Mouse (Mus musculus) c-Kit-positive CD71-positive TER-119-negative erythroid progenitor cells, embryonic 14.5 days (primary cell): ENCODE results near the gene Trim54.

Experiments
- DNase-seq: peaks from one replicate; pipeline ENCODE4 v3.0.0-alpha.2; 2013; ENCODE audit warnings: low read depth

Gene Trim54

GRCm38 (mm10) chr5:31108000-31108490 is 8.5 kb upstream of the Trim54 start, which contains the start of gene Slc30a3:
Gene Slc30a3, minus strand, starts transcription at chr5:31108237.
- DNase-seq, result no peak

GRCm38 (mm10) chr5:31110781-31111180 is 5.7 kb upstream of the Trim54 start:
- DNase-seq, result no peak

GRCm38 (mm10) chr5:31116912-31117311 is 400 bp downstream of the Trim54 start:
- DNase-seq, result no peak

GRCm38 (mm10) chr5:31121111-31121510 is 4.6 kb downstream of the Trim54 start:
- DNase-seq, result no peak

- no peak for DNase-seq
Measured at GRCm38 (mm10) chr5:31123481-31123880, 7.0 kb downstream of the Trim54 start.

GRCm38 (mm10) chr5:31126050-31126449 is 9.5 kb downstream of the Trim54 start:
- no peak for DNase-seq

GRCm38 (mm10) chr5:31136730-31137424 is 20.4 kb downstream of the Trim54 start:
- no peak for DNase-seq

GRCm38 (mm10) chr5:31137658-31138057 is 21.1 kb downstream of the Trim54 start:
- DNase-seq, result no peak

- no peak for DNase-seq
Measured at GRCm38 (mm10) chr5:31138241-31138967, 21.9 kb downstream of the Trim54 start, which contains the start of gene Ucn. Gene Ucn, minus strand, starts transcription at chr5:31138829.

- no peak for DNase-seq
Measured at GRCm38 (mm10) chr5:31138968-31139425, 22.5 kb downstream of the Trim54 start.

- no peak for DNase-seq
Measured at GRCm38 (mm10) chr5:31149781-31150180, 33.3 kb downstream of the Trim54 start.

GRCm38 (mm10) chr5:31151746-31152145 is 35.2 kb downstream of the Trim54 start:
- DNase-seq, result no peak

- DNase-seq, result no peak
Measured at GRCm38 (mm10) chr5:31153516-31154151, 37.1 kb downstream of the Trim54 start.

GRCm38 (mm10) chr5:31154152-31154553 is 37.6 kb downstream of the Trim54 start, which contains the start of gene Mpv17:
Gene Mpv17, minus strand, starts transcription at chr5:31154251.
- DNase-seq, result peak; percentile 67

- no peak for DNase-seq
Measured at GRCm38 (mm10) chr5:31162462-31162861, 46.0 kb downstream of the Trim54 start.

- no peak for DNase-seq
Measured at GRCm38 (mm10) chr5:31164878-31165277, 48.4 kb downstream of the Trim54 start.

- DNase-seq, result no peak
Measured at GRCm38 (mm10) chr5:31168630-31169029, 52.1 kb downstream of the Trim54 start.

GRCm38 (mm10) chr5:31179301-31179765 is 62.8 kb downstream of the Trim54 start:
- peak; percentile 61 for DNase-seq

GRCm38 (mm10) chr5:31179766-31180630 is 63.5 kb downstream of the Trim54 start, which contains the start of the genes Gm29609 and Gtf3c2:
Gene Gm29609, minus strand, starts transcription at chr5:31179911.
Gene Gtf3c2, minus strand, starts transcription at chr5:31180144.
- DNase-seq, result peak; percentile 92

- DNase-seq, result no peak
Measured at GRCm38 (mm10) chr5:31181183-31181770, 64.8 kb downstream of the Trim54 start.

- peak; percentile 63 for DNase-seq
Measured at GRCm38 (mm10) chr5:31183678-31184077, 67.2 kb downstream of the Trim54 start.
